Mouse (Mus musculus) MEL (cell line): ENCODE measurements around the gene Pigq.

Experiments
- BHLHE40 ChIP-seq: IDR thresholded peaks from 2 replicates; pipeline ENCODE4 v1.6.1; 2012; ENCODE audit warnings: low read depth, mild to moderate bottlenecking, inconsistent platforms, low read length, improper control_type of control experiment, borderline replicate concordance
- CHD1 ChIP-seq: IDR thresholded peaks from 2 replicates; pipeline ENCODE4 v1.6.1; 2012; ENCODE audit warnings: low read depth, mild to moderate bottlenecking, inconsistent platforms, low read length, improper control_type of control experiment
- CHD2 ChIP-seq: IDR thresholded peaks from 2 replicates; pipeline ENCODE4 v1.6.1; 2011; ENCODE audit warnings: low read length, improper control_type of control experiment
- CTCF ChIP-seq, 3 experiments: IDR thresholded peaks in 2 of 3; conservative IDR thresholded peaks in 1 of 3; 2 replicates each; pipeline ENCODE4 v1.5.1; 2011 to 2012; ENCODE audit warnings: low read length in 3 of 3, low read depth in 2 of 3, mild to moderate bottlenecking in 2 of 3, improper control_type of control experiment in 1 of 3, inconsistent platforms in 1 of 3, mixed read lengths in 1 of 3, moderate library complexity in 1 of 3; ENCODE audit not compliant: control insufficient read depth in 1 of 3, insufficient read depth in 1 of 3, poor library complexity in 1 of 3, severe bottlenecking in 1 of 3
- POLR2A ChIP-seq, 2 experiments: IDR thresholded peaks; 2 replicates each; pipeline ENCODE4 v1.6.1; 2011 to 2012; ENCODE audit warnings: low read length in 2 of 2, mild to moderate bottlenecking in 2 of 2, control low read depth in 1 of 2, improper control_type of control experiment in 1 of 2, low read depth in 1 of 2, moderate library complexity in 1 of 2; ENCODE audit not compliant: control insufficient read depth in 1 of 2, insufficient read depth in 1 of 2, poor library complexity in 1 of 2
- TAL1 ChIP-seq: IDR thresholded peaks from 2 replicates; pipeline ENCODE4 v1.6.1; 2012; ENCODE audit warnings: mild to moderate bottlenecking, inconsistent platforms, low read length, moderate library complexity, mixed read lengths
- UBTF ChIP-seq: IDR thresholded peaks from 2 replicates; pipeline ENCODE4 v1.6.1; 2012; ENCODE audit warnings: low read depth, mild to moderate bottlenecking, inconsistent platforms, low read length, improper control_type of control experiment, moderate library complexity, borderline replicate concordance; ENCODE audit not compliant: insufficient read depth
- USF1 ChIP-seq: IDR thresholded peaks from 2 replicates; pipeline ENCODE4 v1.6.1; 2014; ENCODE audit warnings: low read depth, mild to moderate bottlenecking, inconsistent platforms, low read length, improper control_type of control experiment, moderate library complexity
- ZMIZ1 ChIP-seq: IDR thresholded peaks from 2 replicates; pipeline ENCODE4 v1.6.1; 2012; ENCODE audit warnings: low read depth, mild to moderate bottlenecking, inconsistent platforms, low read length, improper control_type of control experiment, moderate library complexity

DNA sequence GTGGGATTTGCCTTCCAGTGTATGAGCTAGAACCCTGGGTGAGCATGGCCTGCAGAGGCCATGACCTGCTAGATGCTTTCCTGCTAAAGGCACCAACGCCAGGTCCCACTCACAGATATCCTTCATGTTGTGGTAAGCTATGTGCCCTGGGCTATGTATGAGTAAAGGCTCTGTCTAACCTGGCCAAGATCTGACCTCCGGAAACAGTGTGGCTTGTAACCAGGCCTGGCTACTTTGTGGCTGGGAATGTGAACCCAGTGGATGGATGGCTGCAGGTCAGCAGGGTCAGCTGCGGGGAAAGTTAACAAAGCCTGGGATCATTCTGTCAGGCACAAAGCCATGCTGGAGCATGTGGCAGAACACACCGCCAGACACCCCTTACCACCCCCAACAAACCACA is 63.0 kb downstream of the Pigq start:
- TF ChIP-seq BHLHE40 (no peak), TAL1 (no peak), CHD1 (no peak), USF1 (no peak), CTCF (IDR thresholded peaks at IDR 0.05 in 2 of 3, conservative IDR thresholded peaks at IDR 0.05 in 1 of 3; ENCODE audit: control insufficient read depth in 1 of 3, insufficient read depth in 1 of 3, low read depth in 2 of 3, low read length in 3 of 3, poor library complexity in 1 of 3, severe bottlenecking in 1 of 3) (no peak), POLR2A (IDR thresholded peaks at IDR 0.05; ENCODE audit: control insufficient read depth in 1 of 2, insufficient read depth in 1 of 2, low read depth in 1 of 2, low read length in 2 of 2, poor library complexity in 1 of 2) (no peak), ZMIZ1 (no peak), CHD2 (no peak), UBTF (no peak)
